Mouse (Mus musculus) midbrain, embryonic 11.5 days (tissue): Measurements from ENCODE around the gene Tmie. TPM values are rescaled to one million over a fixed set of nuclear protein-coding genes. Genes with fewer than 3 reads are reported as not detected.
A peak's percentile ranks its signal among the peaks of the same experiment; 100 is the strongest.
"Not testable (repeated sequence)": the region's sequence is repeated elsewhere in the genome, so short reads cannot be mapped to it uniquely, and the experiment has no call there.

Experiments
- ATAC-seq: fragments of 200-750 bp; cut with Nextera tagmentation; 2 replicates; pipeline ENCODE4 v1.8.0; 2017; ENCODE audit warnings: moderate TSS enrichment, moderate library complexity; ENCODE audit not compliant: low FRiP score
- DNase-seq: peaks from one replicate; pipeline ENCODE4 v3.0.0; 2015; ENCODE audit warnings: low spot score; ENCODE audit errors: missing footprints
- H3K27ac ChIP-seq: fragments of 300-500 bp; sonication (generic); 2 replicates; pipeline ENCODE4 v1.5.1; 2014; ENCODE audit warnings: low read depth, low read length
- H3K27me3 ChIP-seq: fragments of 300-500 bp; sonication (generic); 2 replicates; pipeline ENCODE4 v1.6.1; 2014; ENCODE audit warnings: mild to moderate bottlenecking, low read length, moderate library complexity, mixed read lengths; ENCODE audit not compliant: control insufficient read depth, insufficient read depth
- H3K36me3 ChIP-seq: fragments of 300-500 bp; sonication (generic); 2 replicates; pipeline ENCODE4 v1.6.1; 2014; ENCODE audit warnings: mild to moderate bottlenecking, low read length, moderate library complexity, mixed read lengths; ENCODE audit not compliant: control insufficient read depth, insufficient read depth
- H3K4me1 ChIP-seq: fragments of 300-500 bp; sonication (generic); 2 replicates; pipeline ENCODE4 v1.6.1; 2014; ENCODE audit warnings: low read length; ENCODE audit not compliant: control insufficient read depth, insufficient read depth
- H3K4me2 ChIP-seq: fragments of 300-500 bp; sonication (generic); 2 replicates; pipeline ENCODE4 v1.6.1; 2014; ENCODE audit warnings: mild to moderate bottlenecking, moderate library complexity
- H3K4me3 ChIP-seq: fragments of 300-500 bp; sonication (generic); 2 replicates; pipeline ENCODE4 v1.5.1; 2014; ENCODE audit warnings: low read depth, low read length
- H3K9ac ChIP-seq: fragments of 300-500 bp; sonication (generic); 2 replicates; pipeline ENCODE4 v1.6.1; 2014; ENCODE audit warnings: low read length
- H3K9me3 ChIP-seq: fragments of 300-500 bp; sonication (generic); 2 replicates; pipeline ENCODE4 v1.6.1; 2016; ENCODE audit warnings: low read length; ENCODE audit not compliant: control insufficient read depth
- WGBS: fragments of 180-500 bp; shearing (Covaris S2); extraction: QIAGEN DNeasy Blood & Tissue Kit; methylation state at CpG from one replicate; pipeline ENCODE4 v1.1.7; 2014; 5-methylcytosine and 5-hydroxymethylcytosine counted together
- microRNA-seq: library from miRNA; unstranded; fragments of <30 nt; microRNA quantifications from one replicate; pipeline ENCODE4, GENCODE M21; 2017
- polyA plus RNA-seq: library from polyadenylated mRNA; unstranded; fragments of >200 nt; fragmentation: Nextera tagmentation; extraction: Ambion mirVana; gene quantifications from 2 replicates; pipeline ENCODE4 v1.2.1, GENCODE M21; 2014

The Tmie gene
- polyA plus RNA-seq, 1 experiment from 2014 or later = 0.22 TPM

- ATAC-seq (no peak), DNase-seq (peak; percentile 78)
- no peaks in the 10 kb centered on the region for H3K9me3 ChIP-seq
- H3K4me1 ChIP-seq = no peaks in the 10 kb centered on the region
- H3K27me3 ChIP-seq = no peaks in the 10 kb centered on the region
- no peak within 1 kb of the TSS for H3K4me2 ChIP-seq
- no peak within 1 kb of the TSS for H3K4me3 ChIP-seq
- H3K36me3 ChIP-seq = no peaks in the 10 kb centered on the region
- no peak within 1 kb of the TSS for H3K27ac ChIP-seq
- 80% methylated on average over 19 of the region's 19 CpGs for WGBS
- H3K9ac ChIP-seq = no peak within 1 kb of the TSS; the same call in 1 of the 2 replicates
These were observed 45.5 kb downstream of the Tmie start, which contains the start of gene Prss45 for GRCm38 (mm10) chr9:110834411-110834810. Gene Prss45 (plus strand): TSS chr9:110834588.

- DNase-seq (peak; percentile 77), ATAC-seq (no peak)
- 83% methylated on average over 5 of the region's 5 CpGs for WGBS
- H3K4me2 ChIP-seq = no peak overlapping the region
- no peaks in the 10 kb centered on the region for H3K4me1 ChIP-seq
- H3K4me3 ChIP-seq = no peak overlapping the region
- no peaks in the 10 kb centered on the region for H3K27me3 ChIP-seq
- no peaks in the 10 kb centered on the region for H3K36me3 ChIP-seq
- H3K9me3 ChIP-seq = no peaks in the 10 kb centered on the region
- H3K9ac ChIP-seq = no peak overlapping the region
- H3K27ac ChIP-seq = no peak overlapping the region
These were observed 46.9 kb downstream of the Tmie start for GRCm38 (mm10) chr9:110833021-110833420.

GRCm38 (mm10) chr9:110826390-110826789 is 53.5 kb downstream of the Tmie start, which contains the start of gene Prss43:
Gene Prss43 (plus strand): TSS chr9:110826690.
- Histone ChIP-seq H3K9ac (no peak within 1 kb of the TSS), H3K9me3 (no peaks in the 10 kb centered on the region), H3K27me3 (no peaks in the 10 kb centered on the region), H3K4me3 (no peak within 1 kb of the TSS), H3K4me2 (no peak within 1 kb of the TSS), H3K36me3 (no peaks in the 10 kb centered on the region), H3K27ac (no peak within 1 kb of the TSS), H3K4me1 (no peaks in the 10 kb centered on the region)
- DNase-seq (no peak), ATAC-seq (no peak)
- 80% methylated on average over 3 of the region's 3 CpGs for WGBS

- ATAC-seq = no peak
- H3K4me2 ChIP-seq = no peak overlapping the region
These were observed 54.1 kb downstream of the Tmie start for GRCm38 (mm10) chr9:110825832-110826231.

GRCm38 (mm10) chr9:110825426-110825825 is 54.5 kb downstream of the Tmie start:
- Histone ChIP-seq H3K4me2 (no peak overlapping the region), H3K36me3 (no peaks in the 10 kb centered on the region), H3K27ac (no peak overlapping the region), H3K4me1 (no peaks in the 10 kb centered on the region), H3K27me3 (no peaks in the 10 kb centered on the region), H3K9me3 (no peaks in the 10 kb centered on the region), H3K4me3 (no peak overlapping the region), H3K9ac (no peak overlapping the region)
- no peak for ATAC-seq
- no peak for DNase-seq
- 78% methylated on average over 4 of the region's 4 CpGs for WGBS

More at GRCm38 (mm10) chr9:110825832-110826231, 54.1 kb downstream of the Tmie start:
- H3K9me3 ChIP-seq = no peaks in the 10 kb centered on the region
- no peaks in the 10 kb centered on the region for H3K27me3 ChIP-seq
- no peaks in the 10 kb centered on the region for H3K36me3 ChIP-seq
- no peak overlapping the region for H3K4me3 ChIP-seq
- 79% methylated on average over 7 of the region's 7 CpGs for whole genome bisulfite sequencing
- DNase-seq = no peak
- no peaks in the 10 kb centered on the region for H3K4me1 ChIP-seq
- H3K9ac ChIP-seq = no peak overlapping the region
- no peak overlapping the region for H3K27ac ChIP-seq

GRCm38 (mm10) chr9:110821436-110821835 is 58.5 kb downstream of the Tmie start:
- Histone ChIP-seq H3K9ac (no peak overlapping the region), H3K4me2 (no peak overlapping the region), H3K9me3 (no peaks in the 10 kb centered on the region), H3K4me3 (no peak overlapping the region), H3K27ac (no peak overlapping the region), H3K27me3 (no peaks in the 10 kb centered on the region), H3K4me1 (no peaks in the 10 kb centered on the region), H3K36me3 (no peaks in the 10 kb centered on the region)
- WGBS = 88% methylated on average over 7 of the region's 7 CpGs
- DNase-seq (no peak), ATAC-seq (no peak)

GRCm38 (mm10) chr9:110820546-110820945 is 59.4 kb downstream of the Tmie start:
- not testable (repeated sequence) for H3K27ac ChIP-seq, H3K4me1 ChIP-seq, H3K4me3 ChIP-seq, DNase-seq, ATAC-seq, H3K27me3 ChIP-seq, H3K4me2 ChIP-seq, H3K36me3 ChIP-seq, H3K9me3 ChIP-seq, H3K9ac ChIP-seq

Small RNAs within 50 kb of the gene (microRNA-seq; reads per million reads assigned to microRNA genes)
- not detected for gene Gm24269

Other genes starting within 250 kb of the Tmie start
- 1.1 and 1.6 TPM in 2 replicates for gene Nbeal2, start 226.0 kb downstream of the Tmie start, polyA plus RNA-seq
- gene Ccdc12, start 223.6 kb downstream of the Tmie start, polyA plus RNA-seq = 135 and 144 TPM in 2 replicates
- 0.48 and 0.63 TPM in 2 replicates for gene Myl3, start 138.3 kb downstream of the Tmie start, polyA plus RNA-seq
- 17.0 and 20.3 TPM in 2 replicates for gene Pth1r, start 133.0 kb downstream of the Tmie start, polyA plus RNA-seq
- not detected in 2 replicates for gene Prss42, start 81.9 kb downstream of the Tmie start, polyA plus RNA-seq
- gene Prss44, start 66.1 kb downstream of the Tmie start, polyA plus RNA-seq = not detected in 2 replicates
- not detected in 2 replicates for gene Prss43, start 53.4 kb downstream of the Tmie start, polyA plus RNA-seq
- 0.14 TPM in 1 of 2 replicates, not detected in the other for gene Prss45, start 45.5 kb downstream of the Tmie start, polyA plus RNA-seq
- 0.11 TPM in 1 of 2 replicates, not detected in the other for gene Prss46, start 35.6 kb downstream of the Tmie start, polyA plus RNA-seq
- gene Prss50, start 22.1 kb downstream of the Tmie start, polyA plus RNA-seq = 0.37 TPM in 1 of 2 replicates, not detected in the other
- gene Als2cl, start 243 bp downstream of the Tmie start, polyA plus RNA-seq = 0.54 and 0.71 TPM in 2 replicates
- gene Fam240a, start 36.7 kb upstream of the Tmie start, polyA plus RNA-seq = not detected in 2 replicates
- not detected in 2 replicates for gene Tdgf1, start 66.0 kb upstream of the Tmie start, polyA plus RNA-seq
- gene Lrrc2, start 71.4 kb upstream of the Tmie start, polyA plus RNA-seq = 0.04 TPM in 1 of 2 replicates, not detected in the other
- 0.11 TPM in 2 replicates for gene Rtp3, start 110.5 kb upstream of the Tmie start, polyA plus RNA-seq
- gene Ltf, start 139.2 kb upstream of the Tmie start, polyA plus RNA-seq = 0.27 and 0.44 TPM in 2 replicates
- gene Ccrl2, start 177.4 kb upstream of the Tmie start, polyA plus RNA-seq = 1.9 and 2.1 TPM in 2 replicates
- 46.3 and 49.9 TPM in 2 replicates for gene Lrrfip2, start 237.5 kb upstream of the Tmie start, polyA plus RNA-seq